Mouse (Mus musculus) cerebellum, postnatal 10 days (tissue): ENCODE measurements at regions not wholly inside any gene's neighbourhood (a gene's known extent, or its start where the extent isn't known, plus 50 kb on each side); places are given as distances from the start of the nearest gene placed in this dataset.
A peak's percentile ranks its signal among the peaks of the same experiment; 100 is the strongest.
"Not testable (repeated sequence)": the region's sequence is repeated elsewhere in the genome, so short reads cannot be mapped to it uniquely, and the experiment has no call there.

Source experiments
- DNase-seq, 2 experiments: peaks; one replicate each; pipeline ENCODE4 v3.0.0; 2021; ENCODE audit warnings: mixed read lengths in 2 of 2

- peak; percentile 49 to 72 for DNase-seq
Measured at GRCm38 (mm10) chr14:40561886-40562285, 331.2 kb downstream of the Sh2d4b start.

DNA sequence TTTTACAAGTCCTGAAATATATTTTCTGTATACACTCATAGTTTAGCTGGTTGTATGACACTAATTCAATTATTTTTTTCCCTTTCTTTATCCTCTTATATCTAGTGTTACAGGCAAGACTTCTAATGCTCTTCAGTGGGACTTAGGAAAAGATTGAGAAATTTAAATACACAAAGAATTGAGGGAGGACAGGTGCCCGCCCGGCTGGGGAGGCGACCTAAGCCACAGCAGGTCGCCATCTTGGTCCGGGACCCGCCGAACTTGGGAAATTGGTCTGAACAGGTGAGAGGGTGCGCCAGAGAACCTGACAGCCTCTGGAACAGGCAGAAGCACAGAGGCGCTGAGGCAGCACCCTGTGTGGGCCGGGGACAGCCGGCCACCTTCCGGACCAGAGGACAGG lies 346.6 kb downstream of the Sh2d4b start:
- not testable (repeated sequence) for DNase-seq

- no peak for DNase-seq
Measured at GRCm38 (mm10) chr14:40533031-40533430, 360.0 kb downstream of the Sh2d4b start.

DNA sequence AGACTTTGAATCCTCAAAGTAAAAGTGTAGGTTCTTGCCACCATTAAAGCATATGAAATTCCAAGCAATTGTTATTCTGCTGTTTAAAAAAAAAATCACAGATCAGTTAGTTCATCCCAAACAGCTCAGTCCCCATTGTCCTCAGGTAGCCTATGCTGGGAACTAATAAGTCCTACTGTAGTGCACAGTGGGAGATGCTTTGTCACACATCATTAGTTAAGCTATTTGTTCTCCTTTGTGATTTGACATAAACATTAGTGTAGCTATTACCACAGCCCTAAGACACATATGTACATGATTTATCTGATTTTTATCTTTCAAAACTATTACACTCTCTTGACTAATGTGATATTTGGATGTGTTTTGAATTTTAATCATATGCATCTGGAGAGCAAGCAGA lies 378.4 kb downstream of the Sh2d4b start:
- DNase-seq: no peak
